Mouse (Mus musculus) MEL (cell line): ENCODE results near the gene Ccdc194. TPM values are rescaled to one million over a fixed set of nuclear protein-coding genes. Genes with fewer than 3 reads are reported as not detected.
A peak's percentile ranks its signal among the peaks of the same experiment; 100 is the strongest.

Source experiments
- DNase-seq: peaks from one replicate; pipeline ENCODE4 v3.0.0; 2011; ENCODE audit warnings: low read depth, low spot score
- H3K27ac ChIP-seq: 2 replicates; pipeline ENCODE4 v1.5.1; 2012; ENCODE audit warnings: low read depth, mild to moderate bottlenecking, control low read depth, low read length, moderate library complexity; ENCODE audit not compliant: control insufficient read depth
- H3K27me3 ChIP-seq, 2 experiments: fragments of 150-350 bp in 1 of 2; sonication (generic) in 1 of 2; 2 replicates each; pipeline ENCODE4 v1.6.1; 2012; ENCODE audit warnings: low read length in 2 of 2, mild to moderate bottlenecking in 2 of 2, improper control_type of control experiment in 1 of 2, moderate library complexity in 1 of 2; ENCODE audit not compliant: insufficient read depth in 2 of 2, control insufficient read depth in 1 of 2
- H3K36me3 ChIP-seq, 2 experiments: 2 replicates each; pipeline ENCODE4 v1.6.1; 2012 to 2014; ENCODE audit warnings: low read length in 2 of 2, improper control_type of control experiment in 1 of 2, inconsistent platforms in 1 of 2, mild to moderate bottlenecking in 1 of 2; ENCODE audit not compliant: insufficient read depth in 2 of 2, control insufficient read depth in 1 of 2
- H3K4me1 ChIP-seq, 2 experiments: fragments of 150-350 bp in 1 of 2; sonication (generic) in 1 of 2; 2 replicates each; pipeline ENCODE4 v1.6.1; 2012; ENCODE audit warnings: low read length in 2 of 2, improper control_type of control experiment in 1 of 2, mild to moderate bottlenecking in 1 of 2; ENCODE audit not compliant: insufficient read depth in 2 of 2, control insufficient read depth in 1 of 2
- H3K4me3 ChIP-seq, 2 experiments: fragments of 150-350 bp in 1 of 2; sonication (generic) in 1 of 2; 2 replicates each; pipeline ENCODE4 v1.5.1; 2012; ENCODE audit warnings: low read depth in 2 of 2, low read length in 2 of 2, mild to moderate bottlenecking in 2 of 2, moderate library complexity in 2 of 2, control low read depth in 1 of 2, improper control_type of control experiment in 1 of 2; ENCODE audit not compliant: control insufficient read depth in 1 of 2, insufficient read depth in 1 of 2
- H3K79me2 ChIP-seq: 2 replicates; pipeline ENCODE4 v1.6.1; 2012; ENCODE audit warnings: mild to moderate bottlenecking, low read length, moderate library complexity; ENCODE audit not compliant: control insufficient read depth, poor library complexity, insufficient read depth
- H3K9ac ChIP-seq: 2 replicates; pipeline ENCODE4 v1.6.1; 2012; ENCODE audit warnings: low read depth, mild to moderate bottlenecking, control low read depth, low read length, moderate library complexity; ENCODE audit not compliant: control insufficient read depth, poor library complexity, severe bottlenecking
- H3K9me3 ChIP-seq: fragments of 150-350 bp; sonication (generic); replicated peaks from 2 replicates; pipeline ENCODE4 v1.6.1; 2012; ENCODE audit warnings: mild to moderate bottlenecking, low read length, improper control_type of control experiment, moderate library complexity; ENCODE audit not compliant: insufficient read depth
- HCFC1 ChIP-seq: IDR thresholded peaks from 2 replicates; pipeline ENCODE4 v1.6.1; 2012; ENCODE audit warnings: low read depth, mild to moderate bottlenecking, inconsistent platforms, low read length, improper control_type of control experiment, moderate library complexity
- JUND ChIP-seq: IDR thresholded peaks from 2 replicates; pipeline ENCODE4 v1.6.1; 2011; ENCODE audit warnings: low read depth, mild to moderate bottlenecking, improper control_type of control experiment, low read length
- MAZ ChIP-seq: IDR thresholded peaks from 2 replicates; pipeline ENCODE4 v1.6.1; 2012; ENCODE audit warnings: low read depth, mild to moderate bottlenecking, inconsistent platforms, low read length, improper control_type of control experiment
- MEF2A ChIP-seq: IDR thresholded peaks from 2 replicates; pipeline ENCODE4 v1.6.1; 2014; ENCODE audit warnings: low read depth, mild to moderate bottlenecking, inconsistent platforms, low read length, improper control_type of control experiment; ENCODE audit not compliant: poor library complexity, insufficient replicate concordance, severe bottlenecking; ENCODE audit errors: extremely low read depth
- MYC ChIP-seq: IDR thresholded peaks from 2 replicates; pipeline ENCODE4 v1.6.1; 2011; ENCODE audit warnings: low read depth, mild to moderate bottlenecking, low read length, improper control_type of control experiment, moderate library complexity
- SIN3A ChIP-seq: IDR thresholded peaks from 2 replicates; pipeline ENCODE4 v1.6.1; 2012; ENCODE audit warnings: low read length, improper control_type of control experiment, inconsistent platforms
- USF2 ChIP-seq, 2 experiments: IDR thresholded peaks; 2 replicates each; pipeline ENCODE4 v1.6.1; 2011 to 2012; ENCODE audit warnings: improper control_type of control experiment in 2 of 2, low read length in 2 of 2, borderline replicate concordance in 1 of 2, inconsistent platforms in 1 of 2, low read depth in 1 of 2, mild to moderate bottlenecking in 1 of 2; ENCODE audit not compliant: insufficient read depth in 1 of 2
- ZNF384 ChIP-seq: IDR thresholded peaks from 2 replicates; pipeline ENCODE4 v1.6.1; 2012; ENCODE audit warnings: low read depth, mild to moderate bottlenecking, inconsistent platforms, low read length, improper control_type of control experiment
- polyA plus RNA-seq, 2 experiments: library from polyadenylated mRNA; stranded (reverse) in 1 of 2; unstranded in 1 of 2; fragments of >175 nt in 1 of 2; fragments of >200 nt in 1 of 2; gene quantifications; 2 replicates each; pipeline versions ENCODE4 v1.2.1 to v1.2.4; 2012; ENCODE audit warnings: low replicate concordance in 2 of 2, low read depth in 1 of 2; ENCODE audit not compliant: insufficient read length in 2 of 2, insufficient read depth in 1 of 2, missing spikeins in 1 of 2
- total RNA-seq: library from RNA; depleted of rRNA; stranded (reverse); fragments of 300-350 nt; gene quantifications from 2 replicates; pipeline ENCODE4 v1.2.3, GENCODE M21; 2012; rRNA removed

Gene Ccdc194
- total and polyA plus RNA-seq, 3 experiments: not detected

- peak overlapping the region; percentile 58 for H3K9ac ChIP-seq
- no peak overlapping the region for H3K27ac ChIP-seq
- no peaks in the 10 kb centered on the region for H3K9me3 ChIP-seq
- H3K4me3 ChIP-seq: peak overlapping the region in 1 of 2 experiments; percentile 61; a peak in 2 of 4 replicates
- no peak for TF ChIP-seq USF2 (IDR thresholded peaks at IDR 0.05; ENCODE audit: borderline replicate concordance in 1 of 2, insufficient read depth in 1 of 2, low read depth in 1 of 2, low read length in 2 of 2)
- no peak for TF ChIP-seq SIN3A
- no peak for TF ChIP-seq MEF2A
- TF ChIP-seq MYC: no peak
- no peak for TF ChIP-seq JUND
- TF ChIP-seq MAZ: no peak
- no peak for TF ChIP-seq ZNF384
- no peak for TF ChIP-seq HCFC1
- peaks cover 22% of the 10 kb centered on the region for H3K79me2 ChIP-seq
- peaks cover 0 to 11% of the 10 kb centered on the region in 2 experiments; a peak in 1 of 4 replicates for H3K36me3 ChIP-seq
- no peak for DNase-seq
- H3K27me3 ChIP-seq: no peaks in the 10 kb centered on the region
- H3K4me1 ChIP-seq: peaks cover 0 to 21% of the 10 kb centered on the region in 2 experiments; a peak in 2 of 4 replicates
These were observed 55.2 kb downstream of the Ccdc194 start for GRCm38 (mm10) chr8:71470146-71470912.

Other genes starting within 250 kb of the Ccdc194 start
- 91.9 and 107 TPM in 2 replicates for gene Use1, start 158.9 kb downstream of the Ccdc194 start, total RNA-seq
- 100 to 1,000 TPM in 1 of 2 experiments, not detected in 1; 117 TPM for gene Use1, start 158.9 kb downstream of the Ccdc194 start, polyA plus RNA-seq
- gene Ocel1, start 154.4 kb downstream of the Ccdc194 start, total RNA-seq: 14.1 and 18.3 TPM in 2 replicates
- 10 to 100 TPM in 1 of 2 experiments, not detected in 1; 16.2 TPM for gene Ocel1, start 154.4 kb downstream of the Ccdc194 start, polyA plus RNA-seq
- 29.6 and 30.5 TPM in 2 replicates for gene Nr2f6, start 143.8 kb downstream of the Ccdc194 start, total RNA-seq
- 10 to 100 TPM in 1 of 2 experiments, not detected in 1; 48.3 TPM for gene Nr2f6, start 143.8 kb downstream of the Ccdc194 start, polyA plus RNA-seq
- gene Ushbp1, start 129.9 kb downstream of the Ccdc194 start, total RNA-seq: 0.04 TPM in 1 of 2 replicates, not detected in the other
- under 1 TPM in 1 of 2 experiments, not detected in 1; 0.07 TPM for gene Ushbp1, start 129.9 kb downstream of the Ccdc194 start, polyA plus RNA-seq
- gene Babam1, start 128.8 kb downstream of the Ccdc194 start, total RNA-seq: 54.5 and 59.6 TPM in 2 replicates
- gene Babam1, start 128.8 kb downstream of the Ccdc194 start, polyA plus RNA-seq: 100 to 1,000 TPM in 1 of 2 experiments, not detected in 1; 132 TPM
- gene Ankle1, start 119.7 kb downstream of the Ccdc194 start, total RNA-seq: 17.6 and 18.5 TPM in 2 replicates
- gene Ankle1, start 119.7 kb downstream of the Ccdc194 start, polyA plus RNA-seq: 10 to 100 TPM in 1 of 2 experiments, not detected in 1; 21.2 TPM
- gene Abhd8, start 62.1 kb downstream of the Ccdc194 start, total RNA-seq: 26.3 and 28.5 TPM in 2 replicates
- 10 to 100 TPM in 1 of 2 experiments, not detected in 1; 39.2 TPM for gene Abhd8, start 62.1 kb downstream of the Ccdc194 start, polyA plus RNA-seq
- 123 and 143 TPM in 2 replicates for gene Mrpl34, start 60.8 kb downstream of the Ccdc194 start, total RNA-seq
- gene Mrpl34, start 60.8 kb downstream of the Ccdc194 start, polyA plus RNA-seq: 100 to 1,000 TPM in 1 of 2 experiments, not detected in 1; 196 TPM
- 49.7 and 59.6 TPM in 2 replicates for gene Dda1, start 56.5 kb downstream of the Ccdc194 start, total RNA-seq
- gene Dda1, start 56.5 kb downstream of the Ccdc194 start, polyA plus RNA-seq: 100 to 1,000 TPM in 1 of 2 experiments, not detected in 1; 110 TPM
- 3.5 and 3.9 TPM in 2 replicates for gene Ano8, start 39.7 kb downstream of the Ccdc194 start, total RNA-seq
- gene Ano8, start 39.7 kb downstream of the Ccdc194 start, polyA plus RNA-seq: 1 to 10 TPM in 1 of 2 experiments, not detected in 1; 4.8 TPM
- 45.5 and 49.4 TPM in 2 replicates for gene Gtpbp3, start 37.6 kb downstream of the Ccdc194 start, total RNA-seq
- gene Gtpbp3, start 37.6 kb downstream of the Ccdc194 start, polyA plus RNA-seq: 10 to 100 TPM in 1 of 2 experiments, not detected in 1; 50.1 TPM
- gene Plvap, start 14.0 kb downstream of the Ccdc194 start, total RNA-seq: 8.2 and 11.7 TPM in 2 replicates
- gene Plvap, start 14.0 kb downstream of the Ccdc194 start, polyA plus RNA-seq: 10 to 100 TPM in 1 of 2 experiments, not detected in 1; 20.4 TPM
- gene Bst2, start 11.7 kb upstream of the Ccdc194 start, total RNA-seq: 41.1 and 49.9 TPM in 2 replicates
- gene Bst2, start 11.7 kb upstream of the Ccdc194 start, polyA plus RNA-seq: 100 to 1,000 TPM in 1 of 2 experiments, not detected in 1; 125 TPM
- gene Mvb12a, start 17.2 kb upstream of the Ccdc194 start, total RNA-seq: 39.5 and 46.5 TPM in 2 replicates
- 10 to 100 TPM in 1 of 2 experiments, not detected in 1; 67.3 TPM for gene Mvb12a, start 17.2 kb upstream of the Ccdc194 start, polyA plus RNA-seq
- 1.2 and 1.7 TPM in 2 replicates for gene Tmem221, start 33.2 kb upstream of the Ccdc194 start, total RNA-seq
- gene Tmem221, start 33.2 kb upstream of the Ccdc194 start, polyA plus RNA-seq: 1 to 10 TPM in 1 of 2 experiments, not detected in 1; 5.1 TPM
- 0.04 TPM in 1 of 2 replicates, not detected in the other for gene Nxnl1, start 40.9 kb upstream of the Ccdc194 start, total RNA-seq
- 1 to 10 TPM in 1 of 2 experiments, not detected in 1; 1.2 TPM for gene Nxnl1, start 40.9 kb upstream of the Ccdc194 start, polyA plus RNA-seq
- 0.42 and 0.46 TPM in 2 replicates for gene Slc27a1, start 43.2 kb upstream of the Ccdc194 start, total RNA-seq
- gene Slc27a1, start 43.2 kb upstream of the Ccdc194 start, polyA plus RNA-seq: 1 to 10 TPM in 1 of 2 experiments, not detected in 1; 1.3 TPM
- gene Pgls, start 66.5 kb upstream of the Ccdc194 start, total RNA-seq: 219 and 257 TPM in 2 replicates
- 100 to 1,000 TPM in 1 of 2 experiments, not detected in 1; 225 TPM for gene Pgls, start 66.5 kb upstream of the Ccdc194 start, polyA plus RNA-seq
- 3.8 and 7.6 TPM in 2 replicates for gene Fam129c, start 71.9 kb upstream of the Ccdc194 start, total RNA-seq
- 1 to 10 TPM in 1 of 2 experiments, not detected in 1; 8.3 TPM for gene Fam129c, start 71.9 kb upstream of the Ccdc194 start, polyA plus RNA-seq
- 37.8 and 50.9 TPM in 2 replicates for gene Colgalt1, start 85.3 kb upstream of the Ccdc194 start, total RNA-seq
- 100 to 1,000 TPM in 1 of 2 experiments, 10 to 100 TPM in 1; 59.0 to 102 TPM for gene Colgalt1, start 85.3 kb upstream of the Ccdc194 start, polyA plus RNA-seq
- 0.81 and 0.92 TPM in 2 replicates for gene Unc13a, start 146.0 kb upstream of the Ccdc194 start, total RNA-seq
- 1 to 10 TPM in 1 of 2 experiments, not detected in 1; 3.6 TPM for gene Unc13a, start 146.0 kb upstream of the Ccdc194 start, polyA plus RNA-seq
- 4.2 and 5.1 TPM in 2 replicates for gene Jak3, start 150.6 kb upstream of the Ccdc194 start, total RNA-seq
- gene Jak3, start 150.6 kb upstream of the Ccdc194 start, polyA plus RNA-seq: 10 to 100 TPM in 1 of 2 experiments, not detected in 1; 12.4 TPM
- 0.54 and 0.69 TPM in 2 replicates for gene Insl3, start 163.5 kb upstream of the Ccdc194 start, total RNA-seq
- 1 to 10 TPM in 1 of 2 experiments, not detected in 1; 4.4 TPM for gene Insl3, start 163.5 kb upstream of the Ccdc194 start, polyA plus RNA-seq
- gene B3gnt3, start 176.1 kb upstream of the Ccdc194 start, total RNA-seq: 0.10 and 0.19 TPM in 2 replicates
- gene B3gnt3, start 176.1 kb upstream of the Ccdc194 start, polyA plus RNA-seq: under 1 TPM in 1 of 2 experiments, not detected in 1; 0.84 TPM
- 2.3 and 3.7 TPM in 2 replicates for gene Fcho1, start 200.0 kb upstream of the Ccdc194 start, total RNA-seq
- 1 to 10 TPM in 1 of 2 experiments, not detected in 1; 6.8 TPM for gene Fcho1, start 200.0 kb upstream of the Ccdc194 start, polyA plus RNA-seq